Mouse (Mus musculus) midbrain, embryonic 14.5 days (tissue): ENCODE results near the gene Gm21783. TPM values are rescaled to one million over a fixed set of nuclear protein-coding genes. Genes with fewer than 3 reads are reported as not detected.
"Not testable (repeated sequence)": the region's sequence is repeated elsewhere in the genome, so short reads cannot be mapped to it uniquely, and the experiment has no call there.

Experiments
- ATAC-seq: fragments of 200-750 bp; cut with Nextera tagmentation; 2 replicates; pipeline ENCODE4 v1.8.0; 2017; ENCODE audit warnings: moderate number of reproducible peaks, moderate library complexity; ENCODE audit not compliant: low FRiP score, low TSS enrichment
- DNase-seq: peaks from one replicate; pipeline ENCODE4 v3.0.0-alpha.2; 2015
- H3K27ac ChIP-seq: fragments of 300-500 bp; sonication (generic); replicated peaks from 2 replicates; pipeline ENCODE4 v1.5.1; 2014; ENCODE audit warnings: mild to moderate bottlenecking, low read depth, low read length, moderate library complexity
- H3K27me3 ChIP-seq: fragments of 300-500 bp; sonication (generic); 2 replicates; pipeline ENCODE4 v1.6.1; 2014; ENCODE audit warnings: low read length, control low read depth, mixed read lengths; ENCODE audit not compliant: control insufficient read depth, insufficient read depth
- H3K36me3 ChIP-seq: fragments of 300-500 bp; sonication (generic); 2 replicates; pipeline ENCODE4 v1.6.1; 2014; ENCODE audit warnings: low read length, control low read depth; ENCODE audit not compliant: control insufficient read depth, insufficient read depth
- H3K4me1 ChIP-seq: fragments of 300-500 bp; sonication (generic); 2 replicates; pipeline ENCODE4 v1.6.1; 2014; ENCODE audit warnings: mild to moderate bottlenecking, antibody characterized with exemption, low read length, control low read depth; ENCODE audit not compliant: control insufficient read depth, insufficient read depth
- H3K4me2 ChIP-seq: fragments of 300-500 bp; sonication (generic); 2 replicates; pipeline ENCODE4 v1.6.1; 2014; ENCODE audit warnings: mild to moderate bottlenecking, low read length, moderate library complexity
- H3K4me3 ChIP-seq: fragments of 300-500 bp; sonication (generic); replicated peaks from 2 replicates; pipeline ENCODE4 v1.5.1; 2014; ENCODE audit warnings: low read depth, low read length
- H3K9ac ChIP-seq: fragments of 300-500 bp; sonication (generic); replicated peaks from 2 replicates; pipeline ENCODE4 v1.6.1; 2014; ENCODE audit warnings: mild to moderate bottlenecking, low read length, moderate library complexity
- H3K9me3 ChIP-seq: fragments of 300-500 bp; sonication (generic); 2 replicates; pipeline ENCODE4 v1.6.1; 2016; ENCODE audit warnings: low read length, control low read depth, mixed read lengths; ENCODE audit not compliant: control insufficient read depth
- WGBS: fragments of 180-500 bp; shearing (Covaris S2); extraction: QIAGEN DNeasy Blood & Tissue Kit; methylation state at CpG from one replicate; pipeline ENCODE4 v1.1.7; 2014; 5-methylcytosine and 5-hydroxymethylcytosine counted together
- polyA plus RNA-seq: library from polyadenylated mRNA; unstranded; fragments of >200 nt; fragmentation: Nextera tagmentation; extraction: Ambion mirVana; gene quantifications from 2 replicates; pipeline ENCODE4 v1.2.1, GENCODE M21; 2014

The Gm21783 gene
- polyA plus RNA-seq = not detected in 2 replicates

DNA sequence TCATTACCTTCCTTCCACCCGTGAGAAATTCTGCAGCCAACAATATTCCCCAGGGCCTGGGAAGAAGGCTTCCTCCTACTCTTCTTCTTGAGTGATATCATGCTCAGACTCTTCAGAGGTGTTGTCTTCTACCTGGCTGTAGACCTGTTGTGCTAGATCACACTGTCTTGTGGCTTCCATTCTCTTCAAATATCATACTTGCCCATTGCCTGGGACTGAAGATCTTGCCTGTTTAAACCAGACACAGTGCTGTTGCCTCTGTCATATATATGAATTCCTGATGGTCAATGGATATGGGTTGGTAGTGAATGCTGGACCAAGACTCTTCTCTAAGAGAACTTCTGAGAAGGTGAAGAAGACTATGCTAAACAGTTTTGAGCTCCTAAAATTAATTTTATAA is at the start of gene Gm21783:
TSS of gene Gm21783 (minus strand) at position 101 of the 400 bp plus-strand sequence.
- not testable (repeated sequence) for H3K27ac ChIP-seq, H3K9ac ChIP-seq, H3K9me3 ChIP-seq, H3K27me3 ChIP-seq, H3K4me2 ChIP-seq, ATAC-seq, H3K4me3 ChIP-seq, DNase-seq, H3K36me3 ChIP-seq, H3K4me1 ChIP-seq
- no CpG with 5 or more reads among the region's 1 CpGs for WGBS
